Comparison of ENCODE assay signal across 9 mouse cellular contexts in the genomic region with DNA sequence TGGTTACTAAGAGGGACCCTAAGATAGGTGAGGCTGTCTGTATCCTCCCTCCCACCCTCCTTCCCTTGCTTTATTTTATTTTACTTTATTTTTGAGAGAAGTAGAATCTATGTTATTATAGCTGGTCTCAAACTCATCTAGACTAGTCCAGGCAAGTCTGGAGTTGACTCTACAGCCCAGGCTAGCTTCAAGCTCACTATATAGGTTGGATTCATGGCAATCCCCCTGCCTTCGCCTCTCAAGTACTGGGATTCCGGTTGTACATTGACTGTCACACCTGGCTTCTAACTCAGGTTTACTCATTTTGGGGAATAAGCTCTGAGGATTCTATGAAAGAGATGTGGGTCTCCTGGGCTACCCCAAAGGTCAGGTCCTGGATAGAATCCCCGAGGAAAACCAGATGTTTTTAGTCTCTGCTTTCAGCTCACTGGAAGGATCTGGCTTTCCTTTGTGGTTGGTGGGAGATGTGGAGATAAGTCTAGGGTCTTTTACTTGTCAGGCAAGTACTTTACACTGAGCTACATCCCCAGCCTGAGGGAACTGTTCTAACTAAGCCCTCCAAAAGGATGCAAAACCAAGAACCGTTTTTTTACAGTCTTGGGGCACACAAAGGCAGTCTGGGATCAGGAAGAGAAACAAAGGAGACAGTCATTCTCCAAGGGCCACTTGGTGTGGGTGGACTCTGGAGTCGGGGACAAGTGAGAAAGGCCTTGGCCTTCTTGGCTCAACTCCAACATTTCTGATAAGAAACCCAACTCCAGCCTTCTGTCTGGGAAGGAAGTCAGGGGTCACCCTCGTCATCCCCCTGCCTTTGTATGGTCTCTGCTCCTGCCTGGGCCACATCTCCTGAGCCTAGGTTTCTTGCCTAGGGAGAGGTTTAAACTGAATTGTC. TPM values are rescaled to one million over a fixed set of nuclear protein-coding genes. Genes with fewer than 3 reads are reported as not detected.
A peak's percentile ranks its signal among the peaks of the same experiment; 100 is the strongest.
DNase-seq lines count a peak whose midpoint lies in the region; ATAC-seq lines count a peak whose summit lies in the region.
"Had no signal": no experiment of that assay in that cellular context is flagged by ENCODE, and none has a peak within 500 bp of the region (broad histone marks: within the 10 kb centered on the region; RNA-seq: fewer than 3 reads in every experiment).

No protein-coding gene starts in this region.

- peak overlapping the region; percentile 94 for H3K4me2 ChIP-seq in neural tube, embryonic 15.5 days

- WGBS in neural tube, embryonic 15.5 days = 54% methylated on average over 6 of the region's 6 CpGs

- no peaks in the 10 kb centered on the region for H3K9me3 ChIP-seq in neural tube, embryonic 15.5 days (replicated peaks)

- no peak overlapping the region for H3K9ac ChIP-seq in neural tube, embryonic 15.5 days (replicated peaks)

- ATAC-seq in neural tube, embryonic 15.5 days (ENCODE audit: low FRiP score) = no peak
- ATAC-seq: Patski had no signal

- no peaks in the 10 kb centered on the region for H3K27me3 ChIP-seq in neural tube, embryonic 15.5 days (replicated peaks)
- H3K27me3 ChIP-seq: Patski had no signal

- H3K4me3 ChIP-seq in neural tube, embryonic 15.5 days (replicated peaks) = 0 out of 2 replicates have a peak overlapping the region, but pooled peaks have one; percentile 69

- intact Hi-C loops in gastrocnemius, postnatal 14 days (cut with DNase I; ENCODE audit: low total_unique reads) = loop anchor here (2.0 kb wide), 1 partner anchor 50 kb away; no protein-coding TSS in a partner anchor

- peaks cover 36% of the 10 kb centered on the region for H3K4me1 ChIP-seq in neural tube, embryonic 15.5 days

- no peaks in the 10 kb centered on the region for H3K36me3 ChIP-seq in neural tube, embryonic 15.5 days

- H3K27ac ChIP-seq in neural tube, embryonic 15.5 days (replicated peaks) = peak overlapping the region; percentile 48; the same call in 1 of the 2 replicates

- DNase-seq in gastrocnemius, adult 18-20 months (ENCODE audit: low spot score) = peak; percentile 60
- DNase-seq in gastrocnemius, postnatal 14 days = no peak
- DNase-seq in adrenal gland, adult 2 months = peak; percentile 82
- DNase-seq in heart, adult 9 months (ENCODE audit: low spot score in 2 of 2) = peak; percentile 52 to 65
- DNase-seq in kidney, postnatal 25 days = peak; percentile 50 to 66
- DNase-seq in thymus, postnatal 10 days (ENCODE audit: low spot score in 2 of 2) = no peak
- no peak for DNase-seq in layer of hippocampus, adult 8-10 months (ENCODE audit: low spot score in 2 of 2)

RNA-seq across cellular contexts. Expression of a gene that starts 3.0 kb away (rescaled TPM):
- 100 to 1,000 TPM in 1 of 2 experiments, 1 to 10 TPM in 1; 8.1 to 202 TPM for total RNA-seq in gastrocnemius, adult 18-20 months (2021)
- 10 to 100 TPM; 15.4 to 70.6 TPM for total RNA-seq in gastrocnemius, postnatal 14 days (2021)
- total RNA-seq in adrenal gland, adult 2 months (2021) = 10 to 100 TPM; 53.1 to 56.1 TPM
- polyA plus RNA-seq in adrenal gland, adult 2 months (2012; rRNA removed) = 151 and 157 TPM in 2 replicates
- polyA plus RNA-seq in neural tube, embryonic 15.5 days (2015; fragmentation: Nextera tagmentation; extraction: Ambion mirVana) = 80.8 and 91.6 TPM in 2 replicates
- 10 to 100 TPM; 51.3 to 71.6 (median 61.4) TPM for total RNA-seq in layer of hippocampus, adult 8-10 months (2022)

RNA-seq across cellular contexts. Expression of a gene that starts 54.0 kb away (rescaled TPM):
- 10 to 100 TPM; 14.2 to 15.3 TPM for total RNA-seq in gastrocnemius, adult 18-20 months (2021)
- total RNA-seq in gastrocnemius, postnatal 14 days (2021) = 10 to 100 TPM; 11.2 to 13.2 TPM
- 10 to 100 TPM; 24.8 to 32.0 TPM for total RNA-seq in adrenal gland, adult 2 months (2021)
- polyA plus RNA-seq in adrenal gland, adult 2 months (2012; rRNA removed) = 17.7 and 23.8 TPM in 2 replicates
- polyA plus RNA-seq in neural tube, embryonic 15.5 days (2015; fragmentation: Nextera tagmentation; extraction: Ambion mirVana) = 45.4 and 47.3 TPM in 2 replicates
- total RNA-seq in layer of hippocampus, adult 8-10 months (2022) = 10 to 100 TPM; 17.0 to 19.1 (median 17.7) TPM

RNA-seq across cellular contexts. Expression of a gene that starts 54.3 kb away (rescaled TPM):
- 10 to 100 TPM; 43.7 to 43.9 TPM for total RNA-seq in gastrocnemius, adult 18-20 months (2021)
- 10 to 100 TPM; 35.6 to 47.3 TPM for total RNA-seq in gastrocnemius, postnatal 14 days (2021)
- total RNA-seq in adrenal gland, adult 2 months (2021) = 10 to 100 TPM; 60.4 to 66.3 TPM
- polyA plus RNA-seq in adrenal gland, adult 2 months (2012; rRNA removed) = 33.4 and 40.8 TPM in 2 replicates
- 106 TPM in 2 replicates for polyA plus RNA-seq in neural tube, embryonic 15.5 days (2015; fragmentation: Nextera tagmentation; extraction: Ambion mirVana)
- 10 to 100 TPM; 66.2 to 69.6 (median 67.9) TPM for total RNA-seq in layer of hippocampus, adult 8-10 months (2022)

Comparison
In these comparisons a context has a peak if more than half of its experiments do, and no peak if none do; other contexts are left out.
1. DNase-seq: peak in gastrocnemius, adult 18-20 months (single experiment), adrenal gland, adult 2 months (single experiment), heart, adult 9 months (2 of 2) and kidney, postnatal 25 days (2 of 2); none in gastrocnemius, postnatal 14 days (single experiment), thymus, postnatal 10 days (0 of 2) and layer of hippocampus, adult 8-10 months (0 of 2).